Mouse (Mus musculus): ENCODE measurements around the gene Mrpl49.

DNA sequence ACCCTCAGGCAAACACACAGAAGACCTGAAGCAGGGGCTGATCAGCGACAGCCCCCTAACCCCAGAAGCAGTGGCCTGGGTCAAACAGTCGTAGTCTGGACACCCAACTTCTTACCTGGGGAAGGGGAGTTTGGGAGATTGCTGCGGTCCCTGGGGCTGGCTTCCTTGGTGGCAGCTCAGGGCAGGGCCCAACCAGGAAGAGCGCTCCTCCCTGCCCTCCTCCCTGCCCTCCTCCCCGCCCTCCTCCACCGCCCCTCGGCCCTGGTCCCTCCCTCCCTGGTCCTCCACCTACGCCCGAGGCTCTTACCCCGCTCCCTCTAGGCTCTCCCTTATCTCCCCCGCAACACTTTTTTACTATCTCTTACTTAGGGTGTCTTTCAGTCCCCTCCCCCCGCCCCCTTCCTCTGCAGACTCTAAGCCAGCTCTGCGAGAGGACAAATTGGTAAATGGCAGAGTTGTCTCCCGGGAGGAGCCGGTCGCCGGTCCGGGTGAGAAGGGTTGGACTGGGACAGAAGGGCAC lies 42.5 kb downstream of the Mrpl49 start:
- TF ChIP-seq CTCF (IDR thresholded peaks at IDR 0.05; ENCODE audit: control insufficient read depth, insufficient read depth, low read length): no peak
- TF ChIP-seq POLR2A (IDR thresholded peaks at IDR 0.05; ENCODE audit: borderline replicate concordance, control insufficient read depth, low read depth, low read length): peak; percentile 82; the same call in 1 of the 2 replicates

Measured in bone marrow, adult 2 months (tissue).